Mouse (Mus musculus): Measurements from ENCODE around the gene Micall1. TPM values are rescaled to one million over a fixed set of nuclear protein-coding genes. Genes with fewer than 3 reads are reported as not detected.
A peak's percentile ranks its signal among the peaks of the same experiment; 100 is the strongest.

Micall1 gene
- polyA plus RNA-seq, 1 experiment from 2014 or later: 10.4 TPM

DNA sequence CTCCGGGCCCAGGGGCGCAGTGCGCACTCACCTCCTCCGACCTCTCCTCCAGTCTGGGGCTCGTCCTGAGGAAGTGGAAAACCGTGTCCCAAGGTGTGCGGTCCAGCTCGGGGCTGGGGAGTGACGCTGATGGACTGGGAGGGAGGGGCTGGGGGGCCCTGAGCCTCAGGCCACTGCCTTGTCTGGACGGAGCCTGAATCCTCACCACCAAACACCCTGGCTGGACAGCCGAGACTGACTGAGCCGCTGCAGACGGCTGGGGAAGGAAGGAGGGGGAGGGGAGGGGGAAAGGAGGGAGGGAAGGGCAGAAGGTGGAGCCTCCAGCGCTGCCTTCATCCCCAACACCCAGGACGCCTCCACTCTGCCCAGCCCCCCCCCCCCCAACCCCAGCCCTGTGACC is 55.6 kb downstream of the Micall1 start:
- peak overlapping the region; percentile 25; the same call in 1 of the 2 replicates for H3K4me3 ChIP-seq (replicated peaks; ENCODE audit: low read length)
- 11% methylated on average over 13 of the region's 15 CpGs for WGBS

GRCm38 (mm10) chr15:79165140-79165539 is 56.4 kb downstream of the Micall1 start, which contains the start of gene Sox10:
Gene Sox10 (minus strand): TSS chr15:79165240.
- H3K4me1 ChIP-seq (ENCODE audit: control insufficient read depth, insufficient read depth, low read length): no peaks in the 10 kb centered on the region
- H3K4me3 ChIP-seq (replicated peaks; ENCODE audit: low read length): peak within 1 kb of the TSS; percentile 25; the same call in 1 of the 2 replicates
- no peaks in the 10 kb centered on the region for H3K36me3 ChIP-seq (ENCODE audit: control insufficient read depth, insufficient read depth, low read length)
- ATAC-seq (ENCODE audit: insufficient read depth, low FRiP score): no peak
- peak within 1 kb of the TSS; percentile 42; the same call in 1 of the 2 replicates for H3K27ac ChIP-seq (ENCODE audit: low read length)
- peak within 1 kb of the TSS; percentile 47 for H3K9ac ChIP-seq (ENCODE audit: low read length)
- H3K27me3 ChIP-seq (ENCODE audit: control insufficient read depth, insufficient read depth, low read length): peaks cover 56% of the 10 kb centered on the region
- 48% methylated on average over 5 of the region's 5 CpGs for WGBS
- no peaks in the 10 kb centered on the region for H3K9me3 ChIP-seq (replicated peaks; ENCODE audit: control insufficient read depth, low read length)
- H3K4me2 ChIP-seq (ENCODE audit: low read depth, low read length): no peak within 1 kb of the TSS

More for the DNA sequence above, 55.6 kb downstream of the Micall1 start:
- Histone ChIP-seq H3K27me3 (ENCODE audit: control insufficient read depth, insufficient read depth, low read length) (peaks cover 56% of the 10 kb centered on the region), H3K9me3 (replicated peaks; ENCODE audit: control insufficient read depth, low read length) (no peaks in the 10 kb centered on the region), H3K27ac (ENCODE audit: low read length) (no peak overlapping the region), H3K36me3 (ENCODE audit: control insufficient read depth, insufficient read depth, low read length) (no peaks in the 10 kb centered on the region), H3K4me2 (ENCODE audit: low read depth, low read length) (no peak overlapping the region), H3K4me1 (ENCODE audit: control insufficient read depth, insufficient read depth, low read length) (no peaks in the 10 kb centered on the region), H3K9ac (ENCODE audit: low read length) (peak overlapping the region; percentile 47; the same call in 1 of the 2 replicates)
- 0 out of 2 replicates have a peak, but pooled peaks have one; percentile 8 for ATAC-seq (ENCODE audit: insufficient read depth, low FRiP score)

GRCm38 (mm10) chr15:79166712-79167111 is 58.0 kb downstream of the Micall1 start:
- ATAC-seq (ENCODE audit: insufficient read depth, low FRiP score): peak; percentile 30; the same call in 1 of the 2 replicates
- Histone ChIP-seq H3K9me3 (replicated peaks; ENCODE audit: control insufficient read depth, low read length) (no peaks in the 10 kb centered on the region), H3K27me3 (ENCODE audit: control insufficient read depth, insufficient read depth, low read length) (peaks cover 44% of the 10 kb centered on the region), H3K4me2 (ENCODE audit: low read depth, low read length) (no peak overlapping the region), H3K27ac (ENCODE audit: low read length) (no peak overlapping the region), H3K4me1 (ENCODE audit: control insufficient read depth, insufficient read depth, low read length) (no peaks in the 10 kb centered on the region), H3K36me3 (ENCODE audit: control insufficient read depth, insufficient read depth, low read length) (no peaks in the 10 kb centered on the region), H3K4me3 (replicated peaks; ENCODE audit: low read length) (no peak overlapping the region), H3K9ac (ENCODE audit: low read length) (no peak overlapping the region)
- WGBS: 49% methylated on average over 8 of the region's 8 CpGs

DNA sequence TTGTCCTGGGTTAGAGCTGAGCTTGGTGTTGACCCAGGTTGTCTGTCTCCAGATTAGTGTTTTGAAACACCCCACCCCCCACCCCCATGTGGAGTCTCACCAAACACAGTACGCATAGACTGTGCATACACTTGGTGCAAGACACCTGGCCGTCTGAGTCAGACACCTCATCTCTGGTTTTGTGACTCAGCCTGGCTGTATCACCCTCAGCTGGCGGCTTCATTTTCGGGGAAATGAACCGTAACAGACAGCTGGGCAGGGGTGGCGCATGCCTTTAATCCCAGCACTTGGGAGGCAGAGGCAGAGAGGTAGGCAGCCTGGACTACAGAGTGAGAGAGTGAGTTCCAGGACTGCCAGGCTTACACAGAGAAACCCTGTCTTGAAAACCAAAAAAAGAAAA is 68.2 kb downstream of the Micall1 start:
- Histone ChIP-seq H3K27me3 (ENCODE audit: control insufficient read depth, insufficient read depth, low read length) (no peaks in the 10 kb centered on the region; the same call in 1 of the 2 replicates), H3K4me1 (ENCODE audit: control insufficient read depth, insufficient read depth, low read length) (no peaks in the 10 kb centered on the region), H3K9me3 (replicated peaks; ENCODE audit: control insufficient read depth, low read length) (no peaks in the 10 kb centered on the region), H3K4me2 (ENCODE audit: low read depth, low read length) (no peak overlapping the region), H3K27ac (ENCODE audit: low read length) (no peak overlapping the region), H3K9ac (ENCODE audit: low read length) (no peak overlapping the region), H3K4me3 (replicated peaks; ENCODE audit: low read length) (no peak overlapping the region), H3K36me3 (ENCODE audit: control insufficient read depth, insufficient read depth, low read length) (no peaks in the 10 kb centered on the region)
- WGBS: 56% methylated on average over 6 of the region's 6 CpGs
- no peak for ATAC-seq (ENCODE audit: insufficient read depth, low FRiP score)

DNA sequence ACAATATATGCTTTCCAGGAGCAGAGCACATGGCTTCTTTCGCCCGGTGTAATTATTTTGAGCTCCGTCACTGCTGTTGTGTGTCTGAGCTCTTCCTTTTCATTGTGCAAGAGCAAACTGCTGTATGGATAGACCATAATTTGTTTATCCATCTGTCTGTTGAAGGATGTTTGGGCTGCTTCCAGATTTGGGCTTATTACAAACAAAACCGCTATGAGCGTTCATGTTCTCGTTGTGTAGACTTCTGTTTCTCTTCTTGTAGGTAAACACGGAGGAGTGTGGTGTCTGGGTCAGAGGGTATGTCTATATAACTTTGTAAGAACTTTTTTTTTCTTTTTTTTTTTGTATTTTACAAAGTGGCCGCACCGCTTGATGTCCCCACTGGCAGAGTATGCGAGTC is 76.5 kb downstream of the Micall1 start:
- no peaks in the 10 kb centered on the region for H3K36me3 ChIP-seq (ENCODE audit: control insufficient read depth, insufficient read depth, low read length)
- H3K9me3 ChIP-seq (replicated peaks; ENCODE audit: control insufficient read depth, low read length): no peaks in the 10 kb centered on the region
- no peak for ATAC-seq (ENCODE audit: insufficient read depth, low FRiP score)
- 51% methylated on average over 10 of the region's 10 CpGs for whole genome bisulfite sequencing
- no peak overlapping the region for H3K4me3 ChIP-seq (replicated peaks; ENCODE audit: low read length)
- H3K4me1 ChIP-seq (ENCODE audit: control insufficient read depth, insufficient read depth, low read length): no peaks in the 10 kb centered on the region
- no peaks in the 10 kb centered on the region for H3K27me3 ChIP-seq (ENCODE audit: control insufficient read depth, insufficient read depth, low read length)
- H3K4me2 ChIP-seq (ENCODE audit: low read depth, low read length): no peak overlapping the region
- no peak overlapping the region for H3K9ac ChIP-seq (ENCODE audit: low read length)
- no peak overlapping the region for H3K27ac ChIP-seq (ENCODE audit: low read length)

Other genes starting within 250 kb of the Micall1 start
- gene Gga1, start 231.7 kb upstream of the Micall1 start, polyA plus RNA-seq (2015; fragmentation: Nextera tagmentation; extraction: Ambion mirVana): 48.4 and 51.4 TPM in 2 replicates
- gene Gm49510, start 209.2 kb upstream of the Micall1 start, polyA plus RNA-seq (2015; fragmentation: Nextera tagmentation; extraction: Ambion mirVana): 0.32 and 0.46 TPM in 2 replicates
- 42.1 and 44.5 TPM in 2 replicates for gene Sh3bp1, start 209.1 kb upstream of the Micall1 start, polyA plus RNA-seq (2015; fragmentation: Nextera tagmentation; extraction: Ambion mirVana)
- gene Pdxp, start 195.0 kb upstream of the Micall1 start, polyA plus RNA-seq (2015; fragmentation: Nextera tagmentation; extraction: Ambion mirVana): 5.1 and 5.9 TPM in 2 replicates
- 1,528 and 1,531 TPM in 2 replicates for gene Lgals1, start 182.2 kb upstream of the Micall1 start, polyA plus RNA-seq (2015; fragmentation: Nextera tagmentation; extraction: Ambion mirVana)
- gene Nol12, start 174.0 kb upstream of the Micall1 start, polyA plus RNA-seq (2015; fragmentation: Nextera tagmentation; extraction: Ambion mirVana): 45.6 and 46.9 TPM in 2 replicates
- 54.2 and 63.6 TPM in 2 replicates for gene Triobp, start 161.2 kb upstream of the Micall1 start, polyA plus RNA-seq (2015; fragmentation: Nextera tagmentation; extraction: Ambion mirVana)
- 479 and 551 TPM in 2 replicates for gene H1f0, start 80.4 kb upstream of the Micall1 start, polyA plus RNA-seq (2015; fragmentation: Nextera tagmentation; extraction: Ambion mirVana)
- gene Galr3, start 67.0 kb upstream of the Micall1 start, polyA plus RNA-seq (2015; fragmentation: Nextera tagmentation; extraction: Ambion mirVana): 0.26 and 0.43 TPM in 2 replicates
- 35.7 and 35.8 TPM in 2 replicates for gene Ankrd54, start 46.0 kb upstream of the Micall1 start, polyA plus RNA-seq (2015; fragmentation: Nextera tagmentation; extraction: Ambion mirVana)
- 208 and 211 TPM in 2 replicates for gene Eif3l, start 33.7 kb upstream of the Micall1 start, polyA plus RNA-seq (2015; fragmentation: Nextera tagmentation; extraction: Ambion mirVana)
- gene Polr2f, start 32.1 kb downstream of the Micall1 start, polyA plus RNA-seq (2015; fragmentation: Nextera tagmentation; extraction: Ambion mirVana): 281 and 302 TPM in 2 replicates
- gene 1700088E04Rik, start 32.4 kb downstream of the Micall1 start, polyA plus RNA-seq (2015; fragmentation: Nextera tagmentation; extraction: Ambion mirVana): 6.9 and 7.3 TPM in 2 replicates
- gene Sox10, start 56.3 kb downstream of the Micall1 start, polyA plus RNA-seq (2015; fragmentation: Nextera tagmentation; extraction: Ambion mirVana): 5.3 and 5.4 TPM in 2 replicates
- 55.0 and 58.7 TPM in 2 replicates for gene Pick1, start 120.3 kb downstream of the Micall1 start, polyA plus RNA-seq (2015; fragmentation: Nextera tagmentation; extraction: Ambion mirVana)
- 0.23 and 0.55 TPM in 2 replicates for gene Gm49486, start 120.5 kb downstream of the Micall1 start, polyA plus RNA-seq (2015; fragmentation: Nextera tagmentation; extraction: Ambion mirVana)
- 0.15 TPM in 1 of 2 replicates, not detected in the other for gene Slc16a8, start 145.9 kb downstream of the Micall1 start, polyA plus RNA-seq (2015; fragmentation: Nextera tagmentation; extraction: Ambion mirVana)
- gene Baiap2l2, start 176.6 kb downstream of the Micall1 start, polyA plus RNA-seq (2015; fragmentation: Nextera tagmentation; extraction: Ambion mirVana): 7.1 and 7.3 TPM in 2 replicates
- 15.6 and 20.9 TPM in 2 replicates for gene Pla2g6, start 219.5 kb downstream of the Micall1 start, polyA plus RNA-seq (2015; fragmentation: Nextera tagmentation; extraction: Ambion mirVana)
- 5.2 and 6.2 TPM in 2 replicates for gene Maff, start 237.7 kb downstream of the Micall1 start, polyA plus RNA-seq (2015; fragmentation: Nextera tagmentation; extraction: Ambion mirVana)

Measured in stomach, embryonic 16.5 days (tissue).